Mouse (Mus musculus) skeletal muscle tissue, adult 2 months (tissue): Measurements from ENCODE around the gene Pou2f1.

Source experiments
- DNase-seq: peaks from one replicate; pipeline ENCODE4 v3.0.0-alpha.2; 2012; ENCODE audit warnings: low read depth, low spot score

Pou2f1 gene

DNA sequence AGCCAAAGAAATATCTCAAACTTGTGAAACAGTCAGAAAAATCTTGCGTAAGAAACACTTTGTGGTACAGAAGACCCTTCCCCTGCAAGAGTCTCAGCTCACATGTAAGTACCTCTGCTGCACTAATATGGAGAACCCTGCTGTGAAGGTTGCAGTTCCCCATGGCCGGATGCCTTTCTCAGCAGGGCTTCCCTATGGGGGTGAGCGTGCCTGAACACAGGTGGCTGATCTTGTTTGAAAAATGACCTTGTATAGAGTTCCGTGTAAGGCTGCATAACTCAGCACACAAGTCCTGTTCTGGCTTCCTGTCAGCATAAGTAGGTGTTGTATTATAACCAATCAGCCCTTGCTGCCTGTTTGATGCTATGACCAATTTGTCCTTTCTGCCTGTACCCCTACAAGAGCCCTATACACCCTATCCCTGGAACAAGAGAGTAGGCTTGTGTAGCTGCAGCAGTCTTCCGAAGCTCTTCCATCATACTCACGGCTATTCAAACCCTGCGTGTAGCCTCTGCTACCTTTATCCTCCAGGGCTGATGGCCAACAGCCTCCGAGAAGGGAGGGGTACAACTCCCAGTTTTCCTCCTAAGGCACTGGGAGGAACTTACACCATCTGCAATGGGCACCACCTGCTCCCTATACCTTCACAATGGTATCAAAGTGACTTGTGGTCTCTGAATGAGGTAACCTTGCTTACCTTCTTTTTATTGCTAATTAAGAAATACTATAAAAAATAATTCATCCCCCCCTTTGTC, 120.2 kb downstream of the Pou2f1 start:
- DNase-seq, result no peak

DNA sequence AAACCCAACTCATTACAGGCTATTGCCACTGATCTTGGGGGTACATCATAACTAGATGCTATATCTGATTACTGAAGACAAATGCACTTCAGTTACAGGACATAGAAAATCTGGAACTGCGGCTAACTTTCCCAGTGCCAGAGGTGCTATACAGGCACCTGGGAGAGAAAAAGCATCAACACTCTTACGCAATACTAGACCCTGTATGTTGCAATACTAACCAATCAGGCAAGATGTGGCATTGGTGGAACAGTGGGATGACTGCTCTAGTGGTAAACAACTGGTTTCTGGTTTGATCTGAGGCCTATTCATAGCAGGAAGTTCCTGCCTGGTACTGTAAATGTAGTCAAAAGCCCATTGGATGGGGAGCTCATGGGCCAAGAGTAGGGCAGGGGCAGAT, 123.7 kb downstream of the Pou2f1 start:
- DNase-seq, result no peak

DNA sequence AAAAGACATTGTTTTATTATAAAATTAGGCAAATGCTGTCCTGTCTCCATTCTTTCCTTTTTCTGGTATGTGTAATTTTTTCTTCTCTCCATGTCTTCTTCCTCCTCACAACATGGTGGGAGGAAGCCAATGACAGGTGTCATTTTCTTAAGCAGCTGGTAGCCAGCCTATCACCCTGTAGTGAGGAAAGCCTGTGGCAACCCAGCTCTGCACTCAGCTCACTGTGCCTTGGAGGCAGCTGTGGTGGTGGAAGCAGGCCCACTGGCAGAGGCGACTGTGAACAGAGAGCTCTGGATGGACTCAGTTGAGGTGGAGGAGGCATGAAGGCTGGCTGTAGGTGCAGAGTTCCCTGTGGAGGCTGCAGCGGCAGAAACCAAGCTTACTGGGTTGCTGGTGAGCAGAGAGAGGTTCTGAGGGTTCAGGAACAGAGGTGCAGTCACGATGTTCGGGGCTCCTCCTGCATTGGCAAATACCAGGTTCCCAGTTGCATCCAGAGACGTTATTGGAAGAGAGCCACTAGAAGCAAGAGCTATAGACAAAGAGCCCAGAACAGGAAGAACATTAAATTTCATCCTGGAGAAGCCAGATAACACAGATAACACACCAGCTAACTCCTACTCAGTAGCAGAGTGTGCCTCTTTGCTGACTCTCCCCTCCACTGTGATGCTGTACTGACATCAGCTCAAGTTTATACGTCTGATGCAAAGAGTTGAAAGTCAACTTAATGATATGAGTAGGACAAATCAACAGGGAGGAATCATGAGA, 126.8 kb downstream of the Pou2f1 start:
- DNase-seq, result no peak

- DNase-seq, result no peak
These were observed 127.8 kb downstream of the Pou2f1 start for GRCm38 (mm10) chr1:165874645-165875044.

DNA sequence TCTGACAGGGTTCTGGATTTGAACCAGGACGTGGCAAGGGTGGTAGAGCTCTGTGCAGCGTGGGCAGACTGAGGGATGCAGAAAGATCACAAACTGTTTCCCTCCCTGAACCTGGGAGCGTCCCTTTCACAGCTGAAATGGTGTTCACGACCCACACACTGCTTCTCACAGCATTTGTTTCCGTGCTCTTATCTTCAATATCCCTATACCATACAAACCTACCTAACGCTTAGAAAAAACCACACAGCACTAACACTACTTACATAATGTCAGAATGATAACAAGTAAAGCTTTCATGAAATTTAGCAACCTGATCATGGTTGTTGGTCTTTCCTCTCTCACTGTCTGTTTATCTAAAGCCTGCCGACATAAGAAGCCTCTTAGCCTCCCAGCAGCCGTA, 133.8 kb downstream of the Pou2f1 start:
- no peak for DNase-seq

DNA sequence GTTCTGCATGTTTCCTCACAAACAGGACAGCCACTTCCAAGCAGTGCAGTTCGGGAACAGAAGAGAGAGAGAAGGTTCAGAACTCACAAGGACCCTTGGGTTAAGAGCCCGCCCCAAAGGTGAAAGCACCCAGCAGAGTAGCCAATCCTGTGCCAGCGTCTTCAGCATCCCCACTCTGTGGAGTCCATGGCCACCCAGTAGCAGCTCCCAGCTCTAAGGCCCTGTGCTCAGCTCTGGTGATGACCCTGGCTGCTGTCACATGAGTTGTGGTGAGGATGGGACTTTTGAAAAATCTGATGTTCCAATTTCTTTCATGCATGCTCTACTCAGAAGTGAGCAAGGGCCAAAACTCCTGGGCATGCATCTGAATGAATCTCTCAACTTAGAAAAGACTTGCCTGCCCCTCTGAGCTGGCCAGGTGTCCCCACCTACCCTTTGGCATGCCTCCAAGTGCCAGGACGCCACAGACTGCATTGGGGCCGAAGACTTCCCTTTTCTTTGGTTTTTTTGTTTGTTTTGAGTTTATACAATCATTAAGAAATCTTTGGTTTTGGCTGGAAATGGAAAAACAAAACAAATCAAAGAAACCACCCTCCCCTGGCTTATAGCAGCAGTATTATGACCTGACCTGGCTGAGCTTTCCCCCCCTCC, 135.7 kb downstream of the Pou2f1 start:
- no peak for DNase-seq

DNA sequence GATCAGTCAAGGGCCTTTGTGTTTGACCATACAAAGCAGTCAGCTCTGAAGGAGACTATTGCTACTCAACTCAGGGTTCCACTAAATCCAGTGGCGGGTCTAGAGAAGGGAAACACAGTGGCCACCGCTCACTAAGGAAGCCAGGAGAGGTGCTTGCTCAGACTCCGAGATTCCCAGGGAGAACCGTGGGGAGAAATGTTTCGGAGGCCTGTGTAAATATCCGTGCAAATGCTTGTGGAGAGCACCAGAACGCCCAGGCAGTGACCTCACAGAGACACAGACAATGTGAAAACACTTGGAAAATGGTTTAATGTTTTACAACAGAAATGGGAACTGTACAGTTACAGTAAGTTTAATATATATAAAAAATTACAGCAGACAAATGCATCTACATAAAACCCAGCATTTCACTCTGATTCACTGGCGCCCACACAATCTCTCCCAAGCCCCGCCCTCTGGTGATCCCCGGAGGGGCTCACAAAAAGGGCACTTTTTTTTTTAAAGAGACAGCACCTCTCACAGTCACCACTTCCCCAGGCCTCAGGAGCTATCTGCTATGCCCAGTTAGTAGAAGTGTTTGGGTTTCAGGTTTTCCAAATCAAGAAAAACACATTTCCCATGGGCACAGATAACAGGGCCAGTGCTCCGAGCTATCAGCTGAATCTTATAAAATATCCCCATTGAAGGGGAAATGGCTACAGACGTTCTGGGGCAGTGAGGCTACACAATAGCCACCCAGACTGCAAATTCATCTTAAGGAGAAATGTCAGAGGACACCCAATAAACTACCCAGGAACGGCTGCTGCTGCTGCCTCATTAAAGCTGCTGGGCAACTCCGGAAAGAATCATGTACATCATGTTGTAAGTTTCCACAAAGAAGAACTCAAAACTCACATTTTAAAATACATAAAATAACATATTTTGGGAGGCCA, 137.3 kb downstream of the Pou2f1 start:
- DNase-seq, result no peak

DNA sequence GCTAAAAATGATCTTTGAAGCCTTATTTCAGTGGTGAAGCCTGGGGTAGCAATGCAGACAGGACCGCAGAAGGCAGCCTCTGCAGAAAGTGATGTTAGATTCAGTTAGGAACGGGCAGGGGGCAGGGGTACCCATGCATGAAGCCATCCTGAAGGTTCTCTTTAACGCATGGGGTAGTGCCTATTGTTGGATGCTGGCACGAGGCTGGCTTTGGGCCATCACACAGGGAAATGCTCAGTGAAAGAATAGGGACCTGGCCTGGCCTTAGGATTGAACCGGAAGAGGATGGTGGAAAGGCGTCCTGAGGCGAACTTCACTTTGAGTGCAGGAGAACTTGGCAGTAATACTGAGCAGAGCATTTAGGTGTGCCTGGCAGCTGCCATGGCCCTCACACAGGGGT, 140.4 kb downstream of the Pou2f1 start:
- DNase-seq, result no peak

DNA sequence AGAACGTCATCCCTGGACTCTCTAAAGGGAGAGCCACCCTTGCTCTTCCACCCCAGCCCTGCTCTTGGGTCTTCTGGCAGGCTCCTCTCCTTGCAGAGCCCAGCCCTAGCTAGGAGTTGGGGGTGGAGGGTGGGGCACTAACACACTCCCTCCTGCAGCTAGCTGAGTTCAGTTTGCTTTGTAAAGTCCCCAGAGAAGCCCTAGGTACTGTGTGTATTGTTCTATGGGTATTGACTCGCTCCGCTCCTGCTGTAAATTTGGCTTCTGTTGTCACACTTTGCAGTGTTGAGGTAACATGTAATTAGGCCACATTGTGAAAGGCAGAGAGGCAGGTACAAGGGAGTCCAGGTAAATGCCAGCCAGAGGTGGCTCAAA, 141.3 kb downstream of the Pou2f1 start:
- no peak for DNase-seq

- DNase-seq, result no peak
These were observed 141.9 kb downstream of the Pou2f1 start for GRCm38 (mm10) chr1:165860373-165861234.

GRCm38 (mm10) chr1:165858356-165858755, 144.1 kb downstream of the Pou2f1 start:
- DNase-seq, result no peak

DNA sequence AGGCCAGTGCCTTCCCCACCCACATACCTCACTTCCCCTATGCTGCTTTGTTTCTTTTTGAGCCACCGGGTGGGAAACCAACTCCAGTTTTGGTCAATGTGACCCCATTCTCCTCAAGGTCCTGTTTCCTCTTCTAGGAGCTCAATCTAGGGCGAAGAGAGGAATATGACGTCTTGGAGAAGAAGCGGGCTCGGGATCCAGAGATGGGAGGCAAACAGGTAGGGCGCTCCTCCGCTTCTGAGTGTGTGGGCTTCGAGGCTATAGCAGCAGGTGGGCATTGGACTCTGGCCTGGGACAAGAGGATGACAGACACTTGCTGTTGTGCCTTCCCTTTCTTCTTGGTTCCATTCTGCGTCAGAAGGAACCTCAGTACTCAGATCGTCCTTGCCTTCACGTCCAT, 145.2 kb downstream of the Pou2f1 start:
- DNase-seq, result no peak

DNA sequence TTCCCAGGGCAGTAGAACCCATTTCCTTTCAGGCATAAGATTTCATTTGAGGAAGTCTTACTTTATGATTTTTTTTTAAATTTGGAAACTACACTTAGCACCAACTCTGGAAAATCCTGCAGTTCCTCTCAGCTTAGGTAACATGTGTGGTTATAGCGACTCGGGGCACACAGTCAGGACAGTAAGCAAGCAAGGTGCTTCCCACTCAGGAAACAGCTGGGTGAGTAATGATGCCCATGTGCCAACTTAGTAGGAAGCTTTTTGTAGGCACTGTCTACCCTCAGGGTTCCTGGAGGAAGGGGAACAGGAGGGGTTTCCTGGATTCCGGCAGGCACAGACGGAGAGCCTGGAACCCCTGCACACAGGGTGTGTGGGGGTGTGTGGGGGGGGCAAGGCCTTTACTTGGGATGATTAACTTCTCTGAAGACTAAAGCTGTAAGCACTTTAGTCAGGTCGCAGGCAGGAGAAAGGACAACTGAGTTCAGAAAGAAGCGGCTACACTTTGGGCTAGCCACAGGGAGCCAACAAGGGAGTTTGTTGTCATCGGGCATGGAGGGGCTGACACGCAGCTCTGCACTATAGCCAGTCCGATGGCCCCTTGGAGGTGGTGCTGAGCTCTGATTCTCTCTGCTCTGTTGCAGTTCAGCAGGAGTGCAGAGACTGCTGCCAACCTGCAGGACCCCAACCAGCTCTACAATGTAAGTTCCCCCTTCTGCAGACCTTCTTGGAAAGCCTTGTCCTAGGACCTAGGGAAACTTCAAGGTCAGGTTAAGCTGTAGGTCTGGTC, 146.5 kb downstream of the Pou2f1 start:
- DNase-seq, result no peak

DNA sequence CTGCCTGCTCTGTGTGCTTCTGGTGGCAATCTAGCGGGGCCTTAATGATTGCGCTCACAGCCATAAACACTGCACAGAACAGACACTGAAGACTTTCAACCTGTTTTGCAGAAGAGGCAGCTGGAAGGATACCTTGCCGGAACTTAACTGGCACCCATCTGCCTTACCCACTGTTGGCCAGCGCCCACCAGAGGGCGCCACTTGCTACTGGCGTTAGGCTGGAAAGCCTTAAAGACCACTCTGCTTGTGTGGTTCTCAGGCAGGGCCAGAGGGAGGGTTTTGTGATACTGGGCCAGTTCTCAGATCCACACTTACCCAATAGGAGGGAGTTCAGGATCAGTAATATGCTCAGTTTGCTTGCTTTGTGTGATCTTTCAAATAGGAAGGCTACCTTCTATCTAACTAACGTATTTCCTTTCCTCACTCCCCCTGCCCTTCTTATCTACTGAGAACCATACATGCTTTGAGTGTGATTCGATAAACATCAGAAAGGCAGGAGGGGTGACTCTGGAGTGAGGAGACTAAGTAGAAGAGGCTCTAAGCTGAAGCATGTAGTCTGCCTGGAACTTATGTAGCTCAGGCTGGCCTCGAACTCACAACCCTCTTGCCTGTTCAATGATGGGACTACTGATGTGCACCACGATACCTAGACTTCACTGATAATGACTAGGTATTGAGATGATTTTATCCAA, 148.6 kb downstream of the Pou2f1 start:
- peak; percentile 55 for DNase-seq

DNA sequence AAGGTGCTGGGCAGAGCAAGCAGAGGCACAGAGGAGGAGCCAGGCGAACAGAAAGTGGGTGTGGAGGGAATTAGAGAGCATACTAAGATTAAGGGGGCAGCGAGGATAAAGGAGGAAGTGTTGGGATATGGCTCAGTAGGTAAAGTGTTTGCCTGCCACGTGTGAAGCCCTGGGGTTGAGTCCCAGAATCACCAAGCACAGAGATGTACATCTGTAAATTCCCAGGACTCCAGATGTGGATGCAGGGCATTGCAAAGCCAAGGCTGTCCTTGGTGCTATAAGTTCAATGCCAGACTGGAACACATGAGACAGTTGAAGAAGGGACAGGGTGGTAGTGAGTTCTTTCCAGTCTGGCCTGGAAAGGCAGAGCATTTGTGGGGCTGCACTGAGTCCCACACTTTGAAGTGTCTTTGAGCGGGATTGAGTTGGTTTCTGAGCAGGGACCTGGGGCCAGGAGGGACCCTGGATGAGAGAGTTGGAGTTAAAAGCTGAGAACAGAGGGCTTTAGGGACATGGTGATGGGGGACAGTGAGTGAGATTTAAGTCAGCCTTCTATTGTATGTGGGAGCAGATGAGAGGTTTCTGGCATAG, 149.3 kb downstream of the Pou2f1 start:
- no peak for DNase-seq

DNA sequence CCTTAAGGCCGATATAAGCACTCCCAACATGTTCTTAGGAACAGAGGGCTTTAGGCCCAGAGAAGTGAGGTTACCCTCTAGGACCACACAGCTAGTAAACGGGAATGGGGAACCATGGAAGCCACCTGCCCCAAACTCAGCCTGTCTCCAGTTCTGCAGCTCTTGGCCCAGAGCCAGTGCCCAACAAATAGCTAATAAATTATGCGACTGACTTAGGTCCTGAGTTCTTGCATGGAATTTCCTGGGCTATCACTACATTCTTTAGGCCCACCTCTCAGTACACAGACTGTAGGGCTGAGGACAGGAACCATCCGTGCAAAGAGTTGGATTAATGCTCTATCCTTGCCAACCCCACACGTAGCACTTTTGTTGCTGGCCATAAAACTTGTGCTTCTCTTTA, 150.3 kb downstream of the Pou2f1 start:
- DNase-seq, result no peak

DNA sequence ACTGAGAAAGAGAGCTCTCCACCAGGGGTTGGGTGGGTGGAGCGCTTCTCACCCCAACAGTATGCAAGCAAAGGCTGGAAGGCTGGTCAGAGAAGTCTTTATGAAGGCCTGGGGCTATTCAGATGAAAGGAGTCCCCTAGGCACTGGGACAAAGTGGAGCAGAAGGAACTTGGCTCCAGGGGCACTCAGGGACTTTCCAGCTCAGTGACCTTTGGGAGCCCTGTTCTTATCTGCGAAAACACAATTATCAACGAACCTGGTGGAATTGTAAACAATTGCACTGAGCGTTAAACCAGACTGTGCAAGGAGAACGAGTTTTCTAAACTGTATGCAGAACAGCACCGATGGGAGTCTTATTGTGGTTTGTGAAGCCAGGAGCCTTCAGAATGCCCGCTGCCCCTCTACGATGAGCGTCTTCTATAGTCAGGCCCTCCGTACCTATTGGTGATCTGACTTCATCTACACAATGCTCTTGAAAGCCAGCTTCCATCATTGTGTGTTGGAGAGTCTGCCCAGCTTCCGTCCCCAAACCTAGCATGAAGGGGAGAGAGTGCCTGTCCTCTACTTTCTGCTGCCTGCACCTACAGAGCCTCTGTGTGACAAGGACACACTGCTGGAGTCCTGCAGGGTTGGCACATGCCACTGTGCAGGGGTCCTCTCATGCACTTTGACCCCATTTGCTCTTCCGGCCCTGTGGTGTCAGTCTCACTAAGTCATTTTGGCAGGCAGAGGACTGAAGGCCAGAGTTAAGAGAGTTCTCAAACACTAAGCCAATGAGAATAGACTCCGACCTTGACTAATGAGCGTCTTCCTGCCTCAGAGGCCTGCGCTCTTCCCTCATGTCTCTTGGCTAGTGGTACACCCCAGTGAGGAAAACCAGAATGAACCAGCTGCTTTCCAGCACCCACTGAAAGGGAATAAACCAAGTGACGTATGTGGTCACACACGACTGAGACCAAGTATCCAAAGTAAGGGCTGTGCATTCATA, 152.7 kb downstream of the Pou2f1 start:
- no peak for DNase-seq

GRCm38 (mm10) chr1:165848881-165849280, 153.6 kb downstream of the Pou2f1 start:
- DNase-seq, result no peak
